Mouse (Mus musculus) layer of hippocampus, adult 9-11 months (tissue): ENCODE measurements around the gene Lipm.

ENCODE experiments used
- DNase-seq: peaks from one replicate; pipeline ENCODE4 v3.0.0; 2022

Lipm gene

DNA sequence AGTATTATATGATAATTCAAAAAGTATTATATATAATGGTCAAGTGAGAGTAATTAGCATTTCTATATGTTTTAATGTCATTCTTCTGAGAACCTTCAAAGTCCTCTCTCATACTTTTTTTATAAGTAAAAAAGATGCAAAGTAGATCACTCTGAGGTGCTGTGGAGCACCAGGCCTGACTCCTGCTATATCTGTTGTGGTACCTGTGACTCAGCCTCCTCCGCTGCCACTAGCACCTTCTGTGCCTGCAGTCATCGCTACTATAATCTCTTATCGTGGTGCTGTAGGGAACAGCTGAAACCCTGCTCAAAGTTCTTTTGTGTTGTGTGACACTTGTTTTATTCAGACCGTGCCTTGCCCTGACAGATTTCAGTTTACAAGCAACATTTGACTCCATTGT is 65.7 kb downstream of the Lipm start:
- DNase-seq = no peak

DNA sequence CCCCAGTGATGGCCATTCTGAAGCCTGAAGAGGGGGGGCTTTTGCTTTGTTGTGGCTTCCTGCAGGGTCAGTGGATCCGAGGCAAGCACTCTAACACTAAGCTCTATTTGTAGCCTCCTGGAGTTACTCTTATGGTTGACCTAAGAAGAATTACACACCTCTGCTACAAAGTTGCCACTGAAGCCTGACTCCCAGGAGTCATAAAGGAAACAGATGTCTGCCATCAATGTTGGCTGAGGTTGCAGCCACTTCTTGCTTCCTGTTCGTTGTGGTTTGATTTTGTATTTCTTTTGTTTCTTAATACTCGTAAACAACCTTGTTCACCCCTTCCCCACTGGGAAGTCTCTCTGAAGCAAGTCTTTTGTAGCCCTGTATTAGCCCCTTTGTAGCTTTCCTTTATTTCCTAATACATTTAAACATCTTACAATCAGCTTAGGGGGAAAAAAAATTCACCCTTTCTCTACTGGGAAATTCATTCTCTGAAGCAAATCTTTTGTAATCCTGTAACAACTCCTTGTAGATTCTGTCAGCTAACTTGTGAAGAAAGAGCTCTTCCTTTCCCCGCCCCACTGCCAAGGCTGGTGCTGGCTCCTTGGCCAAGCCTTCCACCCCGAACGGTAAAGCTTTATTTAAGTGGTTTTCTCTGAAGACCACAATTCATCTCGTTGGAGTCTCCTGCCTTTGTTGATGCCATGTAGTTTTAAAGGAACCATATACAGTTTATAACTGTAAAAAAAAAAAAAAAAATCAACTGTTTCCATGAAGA is 67.3 kb downstream of the Lipm start:
- DNase-seq = no peak

DNA sequence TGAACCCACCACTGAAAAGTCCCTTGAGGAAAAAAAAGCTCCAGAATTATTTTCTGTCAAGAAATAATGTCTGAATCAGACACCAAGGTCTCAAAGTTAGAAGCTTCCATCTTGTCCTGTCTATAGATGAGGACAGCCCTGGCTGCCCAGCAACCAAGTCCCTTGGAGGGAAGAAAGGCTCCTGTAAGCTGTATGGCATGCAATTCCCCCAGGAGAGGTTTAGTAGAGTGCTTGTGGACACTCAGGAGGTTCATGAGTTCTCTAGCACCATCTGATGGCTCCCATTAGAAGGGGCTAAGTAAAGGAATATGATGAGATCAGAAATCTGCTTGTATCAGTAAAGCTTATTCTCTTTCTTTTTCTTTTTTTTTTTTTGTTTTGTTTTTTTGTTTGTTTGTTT is 68.4 kb downstream of the Lipm start:
- DNase-seq = no peak

DNA sequence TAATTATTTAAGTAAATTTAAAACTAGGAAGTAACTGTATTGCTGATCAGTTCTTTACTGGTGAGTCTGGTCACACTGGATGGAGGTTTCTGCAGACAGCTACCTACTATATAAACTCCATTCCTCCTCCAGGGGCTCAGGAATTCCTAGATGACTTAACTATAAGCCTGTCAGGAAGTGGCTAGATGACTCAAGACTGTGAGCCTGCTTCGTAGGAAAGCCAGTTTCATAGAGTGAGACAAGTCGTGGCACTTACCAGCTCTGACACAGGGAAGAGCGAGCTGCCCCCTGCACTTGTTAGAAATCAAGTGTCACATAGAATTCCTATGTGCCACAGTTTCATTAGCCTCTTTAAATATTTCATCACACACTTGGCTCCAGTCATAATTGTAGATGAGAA is 70.4 kb downstream of the Lipm start:
- no peak for DNase-seq
